Mouse (Mus musculus) testis, postnatal 10 days (tissue): Measurements from ENCODE around the gene Arpc3.
A peak's percentile ranks its signal among the peaks of the same experiment; 100 is the strongest.
"Not testable (repeated sequence)": the region's sequence is repeated elsewhere in the genome, so short reads cannot be mapped to it uniquely, and the experiment has no call there.

Experiments used
- DNase-seq: peaks from one replicate; pipeline ENCODE4 v3.0.0; 2021; ENCODE audit warnings: low spot score

The Arpc3 gene

DNA sequence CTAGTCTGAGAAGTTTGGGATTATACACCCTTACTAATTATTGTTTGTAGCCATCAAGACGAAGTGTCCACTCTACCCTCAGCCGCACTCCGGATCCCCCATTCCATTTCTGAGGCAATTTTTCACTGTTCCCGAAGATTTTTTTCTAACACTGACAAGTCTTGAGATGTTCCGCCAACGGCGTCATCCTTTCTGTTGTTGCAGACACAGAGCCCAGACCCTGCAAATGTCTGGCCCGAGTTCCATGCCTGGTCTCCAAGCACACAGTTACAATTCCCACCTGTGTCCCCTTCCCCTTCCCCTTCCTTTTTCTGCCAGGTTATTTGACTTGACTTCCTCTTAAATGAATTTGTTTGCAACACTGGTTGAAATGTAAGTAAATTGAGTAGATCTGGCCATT, 8.2 kb downstream of the Arpc3 start:
- DNase-seq, result no peak

DNA sequence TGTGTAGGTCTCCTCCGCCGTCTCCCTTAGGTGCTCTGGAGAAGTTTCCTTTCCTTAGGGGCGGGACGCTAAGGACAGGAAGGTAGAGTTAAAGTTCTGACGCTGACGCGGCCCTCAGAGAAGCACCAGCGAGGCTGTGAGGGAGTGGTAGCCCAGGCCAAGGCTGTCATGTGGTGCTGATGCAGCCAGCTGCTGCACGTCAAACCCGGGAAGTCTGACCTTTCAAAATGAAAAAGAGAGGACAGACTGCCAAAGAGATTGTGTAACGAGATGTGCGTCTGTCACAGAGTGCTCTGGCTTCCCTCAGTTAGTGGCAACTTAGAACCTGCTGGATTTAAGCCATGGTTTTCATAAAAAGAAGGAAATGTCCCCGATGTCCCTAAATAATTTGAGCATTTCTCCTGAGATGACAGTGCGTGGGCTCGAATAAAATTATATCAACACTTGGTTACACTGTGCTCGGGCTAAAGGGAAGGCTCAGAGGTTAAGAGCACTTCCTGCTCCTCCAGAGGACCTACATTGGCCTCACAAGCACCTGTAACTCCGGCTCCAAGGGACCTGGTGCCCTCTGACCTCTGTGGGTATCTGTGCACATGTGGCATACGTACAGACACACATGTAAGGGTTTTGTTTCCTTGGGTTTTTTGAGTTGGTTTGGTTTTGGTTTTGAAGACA, 9.1 kb downstream of the Arpc3 start:
- no peak for DNase-seq

DNA sequence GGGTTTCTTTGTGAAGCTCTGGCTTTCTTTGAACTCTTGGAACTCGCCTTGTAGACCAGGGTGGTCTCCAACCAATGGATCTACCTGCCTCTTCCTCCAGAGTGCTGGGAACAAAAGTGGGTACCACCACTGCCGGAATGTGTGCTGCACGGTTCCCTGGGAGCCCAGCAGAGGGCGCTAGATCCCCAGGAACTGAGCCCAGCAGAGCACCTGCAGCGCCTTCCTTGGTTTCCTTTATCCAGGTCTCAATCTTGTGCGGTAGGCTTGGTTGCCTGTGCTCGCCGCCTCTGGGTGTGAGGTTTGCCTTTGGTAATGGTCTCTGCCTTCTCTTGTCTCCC, 9.6 kb downstream of the Arpc3 start:
- DNase-seq, result peak; percentile 85

DNA sequence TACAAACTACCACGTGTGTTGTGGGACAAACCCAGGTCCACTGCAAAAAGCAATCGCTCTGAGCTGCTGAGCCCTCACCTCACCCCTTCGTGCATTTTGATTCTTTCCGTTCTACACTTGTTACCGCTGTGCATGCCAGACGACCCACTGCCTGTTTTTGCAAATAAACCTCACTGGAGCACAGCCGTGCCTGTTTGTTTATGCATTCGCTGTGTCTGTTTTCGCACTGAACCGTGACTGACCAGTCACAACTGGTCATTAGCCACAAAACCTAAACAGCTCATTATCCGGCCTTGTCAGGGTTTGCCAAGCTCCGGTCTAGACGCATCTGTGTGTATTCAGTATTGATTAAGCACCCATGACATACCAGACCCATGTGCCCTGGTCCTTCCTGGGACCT, 10.5 kb downstream of the Arpc3 start:
- DNase-seq, result no peak

DNA sequence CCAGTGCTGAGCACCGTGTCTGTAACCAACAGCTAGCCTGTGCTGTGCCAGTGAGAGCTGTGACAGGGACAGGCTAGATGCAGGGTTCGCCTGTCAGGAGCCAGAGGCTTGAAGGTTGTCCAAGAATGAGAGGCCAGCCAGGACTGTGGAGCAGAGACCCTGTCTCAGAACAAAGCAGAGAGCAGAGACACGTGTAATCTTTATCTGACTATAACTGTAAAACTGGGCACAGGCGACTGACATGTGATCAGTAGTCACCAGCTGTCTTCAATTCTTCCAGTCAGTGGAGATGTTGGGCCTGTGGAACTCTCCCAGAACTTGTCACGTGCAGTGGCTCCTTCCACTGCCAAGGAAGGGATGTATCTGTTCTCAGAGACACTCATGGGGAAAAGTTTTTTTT, 11.1 kb downstream of the Arpc3 start:
- DNase-seq, result no peak

DNA sequence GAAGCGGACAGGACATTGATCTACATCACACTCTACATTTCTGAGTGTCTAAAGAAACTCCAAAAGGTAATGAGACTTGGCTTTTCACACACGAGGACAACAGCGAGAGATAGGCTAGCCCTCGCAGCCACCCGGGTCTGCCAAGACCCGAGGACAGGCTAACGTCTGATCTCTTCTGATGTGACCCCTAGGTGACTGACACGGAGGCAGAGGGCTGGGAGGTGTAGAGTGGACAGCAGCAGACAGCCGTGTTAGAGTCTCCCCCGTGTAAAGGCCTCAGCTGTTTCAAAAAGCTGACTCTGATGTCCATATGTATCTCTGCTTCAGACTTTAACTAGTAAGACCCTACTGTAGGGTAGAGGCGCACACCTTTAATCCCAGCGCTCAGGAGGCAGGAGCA, 11.7 kb downstream of the Arpc3 start:
- no peak for DNase-seq

DNA sequence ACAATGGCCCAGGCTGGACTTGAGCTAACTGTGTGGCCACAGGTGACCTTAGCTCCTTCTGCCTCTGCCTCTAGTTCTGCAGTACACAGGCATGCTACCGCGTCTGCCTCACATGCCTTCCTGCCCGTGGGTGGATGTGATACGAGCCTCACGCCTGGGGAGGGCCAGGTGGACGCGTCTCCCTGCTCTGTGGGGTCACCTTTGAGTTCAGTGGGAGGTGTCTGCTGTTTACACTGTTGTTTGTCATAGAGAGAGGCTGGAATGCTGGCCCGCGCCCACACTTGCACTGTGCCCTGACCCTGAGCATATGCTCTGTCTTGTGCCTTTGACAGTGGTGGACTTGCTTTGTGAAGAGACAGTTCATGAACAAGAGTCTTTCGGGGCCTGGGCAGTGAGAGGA, 13.9 kb downstream of the Arpc3 start:
- DNase-seq, result no peak

DNA sequence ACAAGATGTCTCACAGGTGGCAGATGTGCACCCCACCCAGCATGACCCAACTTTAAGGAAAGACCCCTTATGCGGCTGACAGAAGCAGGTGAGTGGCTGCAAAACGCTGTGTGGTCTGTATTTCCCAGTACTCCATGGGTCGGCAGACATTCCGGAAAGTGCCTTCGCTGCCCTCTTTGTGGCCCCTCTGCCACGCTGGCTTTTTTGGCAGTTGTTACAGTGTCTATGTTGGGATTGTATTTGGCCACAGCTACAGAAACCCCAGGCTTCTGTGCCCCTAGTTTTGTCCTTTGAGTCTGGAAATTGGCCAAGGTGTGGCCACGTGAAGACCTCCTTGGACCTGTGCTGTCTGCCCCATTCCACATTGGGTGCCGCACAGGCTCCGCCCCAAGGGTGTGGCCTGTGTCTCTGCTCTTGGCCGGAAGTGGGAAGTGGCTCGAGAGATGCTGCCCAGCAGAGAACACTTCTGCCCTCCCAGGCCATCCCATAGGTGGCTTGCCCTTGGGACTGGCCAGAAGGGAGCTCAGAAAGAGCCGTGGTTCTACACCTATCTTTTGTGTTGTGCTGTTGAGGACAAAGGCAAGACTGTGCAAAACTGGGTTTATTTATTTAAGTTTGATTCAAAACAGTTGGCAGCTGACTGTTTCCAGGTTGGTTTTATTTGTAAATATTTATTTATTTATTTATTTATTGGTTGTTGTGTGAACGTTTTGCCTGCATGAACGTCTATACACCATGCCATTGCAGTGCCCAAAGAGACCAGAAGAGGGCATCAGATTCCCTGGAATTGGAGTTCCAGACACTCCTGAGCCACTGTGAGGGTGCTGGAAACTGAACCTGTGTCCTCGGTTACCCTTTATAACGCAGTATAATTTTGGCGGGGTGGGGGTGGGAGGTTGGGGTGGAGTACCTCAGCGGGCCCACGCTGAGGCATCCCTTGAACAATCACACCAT, 18.3 kb downstream of the Arpc3 start:
- DNase-seq, result no peak

DNA sequence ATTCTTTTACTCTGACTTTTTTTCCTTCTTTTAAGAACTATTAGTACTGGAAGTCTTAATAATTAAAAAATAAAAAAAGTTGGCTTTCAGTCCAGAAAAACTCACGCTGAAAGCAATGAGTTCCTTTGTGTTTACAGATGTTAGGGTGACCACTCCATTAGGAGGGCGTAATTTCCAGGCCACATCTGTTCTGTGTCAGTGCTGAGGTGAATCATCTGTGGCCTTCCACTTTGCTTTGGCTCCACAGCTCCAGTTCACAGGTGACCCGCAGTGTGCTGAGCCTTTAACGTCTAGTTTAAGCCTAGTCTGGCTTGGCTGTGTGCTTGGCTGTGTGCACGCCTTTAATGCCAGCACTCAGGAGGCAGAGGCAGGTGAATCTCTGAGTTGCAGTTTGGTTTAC, 20.2 kb downstream of the Arpc3 start:
- DNase-seq, result no peak

DNA sequence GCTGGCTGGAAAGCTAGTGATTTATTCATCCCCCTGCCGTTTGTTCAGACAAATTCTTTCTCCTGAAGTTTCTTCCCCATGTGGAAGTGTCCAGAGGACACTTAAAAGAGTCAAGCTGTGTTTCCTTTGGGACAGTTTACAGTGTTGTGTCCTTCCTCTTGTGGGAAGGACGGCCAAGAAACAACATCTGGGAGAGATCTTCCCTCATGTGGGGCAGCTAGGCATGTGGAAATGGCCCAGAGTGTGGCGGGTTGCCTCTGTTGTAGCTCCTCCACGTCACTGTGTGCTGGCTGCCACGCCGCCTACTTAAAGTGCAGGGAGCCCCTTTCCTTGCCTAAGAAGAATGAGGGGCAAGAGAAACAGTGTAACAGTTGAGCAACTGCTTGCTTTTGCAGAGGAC, 21.1 kb downstream of the Arpc3 start:
- no peak for DNase-seq

DNA sequence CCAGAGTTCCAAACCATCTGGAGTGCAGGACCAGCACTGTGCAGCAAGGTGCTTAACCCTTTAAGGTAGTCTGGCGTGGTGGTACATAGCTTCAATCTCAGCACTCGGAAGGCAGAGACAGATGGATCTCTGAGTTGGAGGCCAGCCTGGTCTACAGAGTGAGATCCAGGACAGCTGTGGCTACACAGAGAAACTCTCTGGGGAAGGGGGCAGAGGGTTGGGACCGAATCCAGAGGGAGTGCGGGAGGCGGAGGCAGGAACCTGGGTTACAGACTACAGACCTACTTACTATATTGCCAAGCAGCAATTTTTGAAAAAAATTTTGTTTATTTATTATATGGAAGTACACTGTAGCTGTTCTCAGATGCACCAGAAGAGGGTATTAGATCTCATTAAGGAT, 22.7 kb downstream of the Arpc3 start:
- no peak for DNase-seq

DNA sequence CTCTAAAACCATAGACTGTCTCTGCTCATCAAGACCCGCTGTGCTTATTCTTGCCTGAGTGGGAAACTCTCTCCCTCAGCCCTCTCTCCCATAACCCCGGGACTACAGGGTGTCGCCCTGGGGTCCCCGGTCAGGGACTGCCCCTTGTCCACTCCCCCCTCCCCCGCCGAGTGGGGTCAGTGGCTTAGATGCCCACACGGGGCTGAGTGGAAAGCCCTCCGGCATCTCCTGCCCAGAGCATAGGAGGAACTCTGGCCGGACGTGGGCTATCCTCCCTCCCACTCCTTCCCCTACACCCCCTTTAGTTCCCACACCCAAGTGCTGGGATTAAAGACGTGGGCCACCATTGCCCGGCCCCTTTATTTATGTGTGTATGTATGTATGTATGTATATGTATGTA, 23.8 kb downstream of the Arpc3 start:
- DNase-seq, result peak; percentile 55

DNA sequence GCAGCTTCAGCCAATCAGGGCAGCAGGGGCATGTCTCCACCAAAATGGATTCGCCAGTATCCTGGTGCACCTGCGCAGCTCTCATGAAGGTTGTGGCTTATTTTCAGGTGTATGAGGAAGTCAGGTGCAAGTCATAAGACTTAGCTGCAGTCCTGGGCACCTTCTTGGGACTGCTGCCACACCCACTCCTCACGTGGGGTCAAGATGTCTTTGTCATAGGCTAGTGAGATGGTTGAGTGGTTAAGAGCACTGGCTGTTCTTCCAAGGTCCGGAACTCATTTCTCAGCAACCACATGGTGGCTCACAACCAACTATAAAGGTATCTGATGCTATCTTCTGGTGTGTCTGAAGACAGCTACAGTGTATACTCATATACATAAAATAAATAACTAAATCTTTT, 29.0 kb downstream of the Arpc3 start:
- not testable (repeated sequence) for DNase-seq

DNA sequence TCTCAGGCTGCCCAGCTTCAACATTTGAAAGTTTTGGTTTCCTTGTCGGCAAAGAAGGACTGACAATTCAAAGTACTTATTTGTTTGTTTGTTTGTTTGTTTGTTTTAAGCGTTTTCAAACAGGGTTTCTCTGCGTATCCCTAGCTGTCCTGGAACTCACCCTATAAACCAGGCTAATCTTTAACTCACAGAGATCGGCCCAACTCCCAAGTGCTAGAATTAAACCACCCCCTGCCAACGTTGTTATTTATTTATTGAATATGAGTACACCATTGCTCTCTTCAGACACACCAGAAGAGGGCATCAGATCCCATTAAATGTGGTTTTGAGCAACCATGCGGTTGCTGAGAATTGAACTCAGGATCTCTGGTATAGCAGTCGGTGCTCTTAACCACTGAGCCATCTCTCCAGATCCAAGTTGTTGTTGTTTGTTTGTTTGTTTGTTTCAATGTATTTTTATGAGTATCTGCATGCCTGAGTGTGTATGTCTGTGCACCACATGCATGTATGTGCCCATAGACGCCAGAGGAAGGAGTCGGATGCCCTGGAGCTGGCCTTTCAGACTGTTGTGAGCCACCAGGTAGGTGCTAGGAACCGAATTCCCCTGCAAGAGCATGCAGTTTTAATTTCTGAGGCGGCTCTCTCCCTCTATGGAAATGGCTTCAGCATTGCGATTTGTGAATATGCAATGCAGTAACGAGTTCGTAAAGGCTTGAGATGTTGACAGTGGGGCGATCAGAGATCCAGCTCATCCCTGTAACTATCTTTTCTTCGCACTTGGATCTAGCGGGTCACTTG, 29.8 kb downstream of the Arpc3 start, which contains the start of gene Anapc7:
Anapc7 (plus strand) TSS at position 423 of the 798 bp plus-strand sequence.
- DNase-seq, result no peak

DNA sequence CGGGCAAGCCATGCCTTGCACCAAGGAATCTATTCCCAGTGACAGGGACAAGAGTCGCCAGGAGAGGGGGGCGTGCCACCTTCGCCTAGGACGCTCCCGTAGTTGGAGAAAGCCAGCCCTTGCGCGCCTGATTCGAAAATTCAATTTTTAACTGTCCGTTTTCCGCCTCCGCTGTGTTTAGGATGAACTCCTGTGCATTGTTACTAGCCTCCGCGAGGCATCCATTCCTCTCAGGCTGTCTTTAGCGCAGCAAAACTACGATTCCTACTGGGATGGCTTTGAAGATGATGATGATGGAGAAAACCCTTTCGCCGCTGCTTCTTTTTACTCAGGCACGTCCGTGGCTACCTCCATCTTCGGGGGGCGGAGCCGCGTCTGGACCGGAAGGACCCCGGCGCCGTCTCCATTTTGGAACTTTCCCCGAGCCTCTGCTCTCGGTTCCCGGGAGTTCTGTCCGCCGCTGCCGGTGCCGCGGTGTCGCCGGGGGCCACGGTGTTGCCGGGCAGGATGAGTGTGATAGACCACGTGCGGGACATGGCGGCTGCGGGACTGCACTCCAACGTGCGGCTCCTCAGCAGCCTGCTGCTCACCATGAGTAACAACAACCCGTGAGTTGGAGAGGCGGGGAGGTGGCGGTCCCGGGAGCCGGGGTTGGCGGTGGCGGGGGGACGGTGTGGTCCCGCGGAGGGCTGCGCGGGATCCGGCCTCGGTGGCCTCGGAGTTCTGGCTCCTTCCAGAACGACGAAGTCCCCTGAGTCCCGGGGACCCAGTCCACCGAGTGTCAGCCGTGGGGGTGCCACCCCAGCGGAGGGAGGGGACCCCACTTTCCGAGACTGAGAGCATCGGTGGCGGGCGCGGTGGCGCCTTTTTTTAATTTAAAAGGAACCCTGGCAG, 30.6 kb downstream of the Arpc3 start:
- peak; percentile 95 for DNase-seq

DNA sequence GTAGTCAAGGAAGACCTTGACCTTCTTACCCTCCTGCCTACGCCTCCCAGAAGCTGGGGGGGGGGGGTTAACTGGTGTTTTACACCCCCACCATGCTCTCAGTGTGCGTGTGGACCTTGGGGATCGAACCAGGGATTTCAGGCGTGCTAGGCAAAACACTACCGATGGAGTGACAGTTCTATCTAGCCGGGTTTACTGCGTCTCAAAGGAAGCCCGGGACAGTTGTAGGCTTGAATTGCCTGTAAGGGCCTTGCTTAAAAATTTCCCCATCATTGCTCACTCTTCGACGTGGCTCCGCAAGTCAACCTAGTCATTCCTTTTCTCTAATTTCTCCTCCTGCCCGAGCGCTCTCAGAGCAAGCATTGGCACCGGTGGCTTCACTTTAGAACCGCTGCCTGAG, 31.4 kb downstream of the Arpc3 start:
- DNase-seq, result no peak

DNA sequence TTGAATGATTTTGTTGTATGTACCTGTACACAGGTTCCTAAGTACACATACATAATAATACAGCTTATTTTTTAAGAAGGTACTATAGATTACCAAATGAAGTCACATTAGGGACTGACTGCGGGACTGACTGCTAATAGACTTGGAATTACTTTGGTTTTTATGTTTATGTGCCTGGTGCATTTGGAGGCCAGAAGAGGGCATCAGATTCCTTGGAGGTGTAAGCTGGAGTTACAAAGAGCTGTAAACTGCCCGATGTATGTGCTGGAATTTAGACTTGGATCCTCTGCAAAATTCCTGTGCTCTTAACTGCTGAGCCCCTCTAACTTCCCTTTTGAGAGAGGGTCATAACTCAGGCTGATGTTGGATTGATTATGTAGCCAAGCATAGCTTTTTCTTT, 33.9 kb downstream of the Arpc3 start:
- no peak for DNase-seq

DNA sequence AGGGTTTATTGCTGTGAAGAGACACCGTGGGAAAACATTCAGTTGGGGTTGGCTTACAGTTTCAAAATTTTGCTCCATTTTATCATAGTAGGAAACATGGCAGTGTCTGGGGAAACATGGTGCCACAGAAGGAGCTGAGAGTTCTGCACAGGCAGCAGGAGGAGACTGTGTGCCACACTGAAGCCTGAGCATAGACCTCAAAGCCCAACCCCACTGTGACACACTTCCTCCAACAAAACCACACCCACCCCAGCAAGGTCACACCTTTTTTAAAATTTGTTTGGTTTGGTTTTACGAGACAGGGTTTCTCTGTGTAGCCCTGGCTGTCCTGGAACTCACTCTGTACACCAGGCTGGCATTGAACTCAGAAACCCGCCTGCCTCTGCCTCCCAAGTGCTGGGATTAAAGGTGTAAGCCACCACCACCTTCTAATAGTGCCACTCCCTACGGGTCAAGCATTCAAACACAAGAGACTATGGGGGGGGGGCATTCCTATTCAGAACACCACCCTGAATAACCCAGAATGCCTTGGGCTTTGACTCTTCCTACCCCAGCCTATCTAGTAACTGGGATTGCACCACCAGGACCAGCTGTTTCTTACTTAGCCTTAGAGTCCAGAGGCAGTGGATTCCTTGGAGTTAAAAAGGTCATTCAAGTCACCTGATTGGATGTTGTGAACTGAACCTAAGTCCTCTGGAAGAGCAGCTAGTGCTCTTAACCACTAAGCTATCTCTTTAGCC, 38.5 kb downstream of the Arpc3 start:
- no peak for DNase-seq

DNA sequence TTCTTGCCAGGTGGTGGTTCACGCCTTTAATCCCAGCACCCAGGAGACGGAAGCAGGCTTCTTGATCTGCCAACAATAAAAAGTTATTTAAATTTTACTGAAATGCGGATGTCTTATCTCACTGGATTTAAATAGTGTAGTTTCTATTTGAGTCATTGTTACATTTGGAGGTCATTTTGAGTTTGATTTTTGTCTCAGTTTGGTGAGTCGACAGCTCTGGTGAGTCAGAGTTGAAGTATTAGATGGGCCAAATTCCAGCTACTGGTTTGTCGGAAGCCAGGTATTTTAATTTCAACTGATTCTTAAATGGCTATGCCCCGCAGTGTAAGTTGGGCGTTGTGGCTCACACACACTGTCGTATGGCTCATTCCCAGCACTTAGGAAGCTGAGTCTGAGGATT, 39.5 kb downstream of the Arpc3 start:
- DNase-seq, result no peak

DNA sequence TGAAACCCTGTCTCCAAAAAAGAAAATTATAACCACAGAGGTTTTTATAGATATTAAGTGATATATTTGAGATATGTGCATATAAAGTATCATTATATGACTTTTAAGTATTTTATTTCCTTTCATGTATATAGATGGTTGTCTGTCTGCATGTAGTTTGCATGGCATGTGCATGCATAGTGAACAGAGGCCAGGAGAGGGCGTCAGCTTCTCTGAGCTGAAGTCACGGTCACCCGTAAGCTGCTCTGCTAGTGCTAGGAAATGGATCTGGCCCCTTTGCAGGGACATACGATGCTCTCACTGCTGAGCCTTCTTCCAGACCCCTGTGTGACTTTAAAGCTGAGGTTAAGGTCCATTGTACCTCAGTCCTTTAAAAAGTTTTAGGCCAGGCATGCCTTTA, 42.9 kb downstream of the Arpc3 start:
- no peak for DNase-seq
